Mouse (Mus musculus) G1E (cell line): ENCODE results near the gene Katnal1.

Source experiments
- CTCF ChIP-seq: IDR thresholded peaks from 2 replicates; pipeline ENCODE4 v1.5.1; 2012; ENCODE audit warnings: low read depth, low read length, inconsistent platforms, mixed read lengths
- GATA1 ChIP-seq: IDR thresholded peaks from 2 replicates; pipeline ENCODE4 v1.6.1; 2012; ENCODE audit warnings: borderline replicate concordance, low read length, inconsistent platforms, mixed read lengths
- GATA2 ChIP-seq: IDR thresholded peaks from 2 replicates; pipeline ENCODE4 v1.6.1; 2012; ENCODE audit warnings: low read depth, low read length, inconsistent platforms, borderline replicate concordance
- POLR2AphosphoS5 ChIP-seq: IDR thresholded peaks from 2 replicates; pipeline ENCODE4 v1.6.1; 2012; ENCODE audit warnings: low read depth, low read length, inconsistent platforms; ENCODE audit not compliant: insufficient replicate concordance
- TAL1 ChIP-seq: conservative IDR thresholded peaks from 2 replicates; pipeline ENCODE4 v1.6.1; 2012; ENCODE audit warnings: low read depth, low read length, inconsistent platforms, mixed read lengths

DNA sequence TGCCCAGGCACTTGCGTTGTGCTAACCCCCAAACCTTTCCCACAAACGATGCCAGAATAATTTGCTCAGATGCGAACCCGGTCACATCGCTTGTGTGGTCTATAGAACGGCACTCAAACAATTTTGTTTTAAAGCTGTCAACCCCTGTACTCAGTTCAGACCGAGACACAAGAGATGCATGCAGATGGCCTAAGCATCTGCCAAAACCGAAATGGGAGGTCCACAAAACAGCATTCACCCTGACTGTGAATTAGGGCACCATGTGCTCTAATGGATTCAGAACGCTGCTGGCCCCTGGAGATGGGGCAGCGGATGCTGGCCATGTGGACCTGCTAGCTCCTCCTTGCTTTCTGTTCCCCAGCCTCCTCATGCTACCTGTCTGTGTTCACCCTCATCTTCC lies 12.7 kb upstream of the Katnal1 start:
- no peak for TF ChIP-seq CTCF
- no peak for TF ChIP-seq POLR2AphosphoS5
- TF ChIP-seq GATA1, result no peak
- TF ChIP-seq TAL1, result no peak
- no peak for TF ChIP-seq GATA2
